In genomic region chrX:52017660-52018059, GRCm38 (mm10) we compare ENCODE assay signal across 12 mouse cellular contexts. TPM values are rescaled to one million over a fixed set of nuclear protein-coding genes. Genes with fewer than 3 reads are reported as not detected.
A peak's percentile ranks its signal among the peaks of the same experiment; 100 is the strongest.
DNase-seq lines count a peak whose midpoint lies in the region; ATAC-seq and TF ChIP-seq lines count a peak whose summit lies in the region.
"Had no signal": no experiment of that assay in that cellular context is flagged by ENCODE, and none has a peak within 500 bp of the region (broad histone marks: within the 10 kb centered on the region; RNA-seq: fewer than 3 reads in every experiment).

No protein-coding gene starts in this region.

- H3K4me2 ChIP-seq in kidney, embryonic 16.5 days (replicated peaks; ENCODE audit: low read depth, low read length): no peak overlapping the region
- no peak overlapping the region for H3K4me2 ChIP-seq in midbrain, embryonic 15.5 days
- H3K4me2 ChIP-seq: embryonic facial prominence, embryonic 15.5 days had no signal

- no peaks in the 10 kb centered on the region for H3K4me1 ChIP-seq in kidney, adult 2 months (ENCODE audit: control insufficient read depth, insufficient read depth, low read length)
- no peaks in the 10 kb centered on the region for H3K4me1 ChIP-seq in kidney, embryonic 16.5 days (ENCODE audit: insufficient read depth, low read length)
- no peaks in the 10 kb centered on the region for H3K4me1 ChIP-seq in midbrain, embryonic 15.5 days
- H3K4me1 ChIP-seq: embryonic facial prominence, embryonic 15.5 days had no signal

- no peaks in the 10 kb centered on the region for H3K36me3 ChIP-seq in kidney, adult 2 months (ENCODE audit: control insufficient read depth, insufficient read depth, low read length)
- H3K36me3 ChIP-seq in kidney, embryonic 16.5 days (ENCODE audit: insufficient read depth, low read length): no peaks in the 10 kb centered on the region
- no peaks in the 10 kb centered on the region for H3K36me3 ChIP-seq in midbrain, embryonic 15.5 days (replicated peaks)
- H3K36me3 ChIP-seq: embryonic facial prominence, embryonic 15.5 days had no signal

- H3K27ac ChIP-seq in kidney, adult 2 months (ENCODE audit: insufficient read depth, low read depth, low read length): no peak overlapping the region
- H3K27ac ChIP-seq in kidney, embryonic 16.5 days (ENCODE audit: low read length): no peak overlapping the region
- no peak overlapping the region for H3K27ac ChIP-seq in layer of hippocampus, adult 2 months
- H3K27ac ChIP-seq in midbrain, embryonic 15.5 days: no peak overlapping the region
- H3K27ac ChIP-seq: embryonic facial prominence, embryonic 15.5 days; liver, embryonic 14.5 days had no signal

- TF ChIP-seq CTCF in kidney, adult 2 months (conservative IDR thresholded peaks at IDR 0.05; ENCODE audit: insufficient read depth, insufficient read length, low read depth, low read length): no peak
- no peak for TF ChIP-seq CTCF in layer of hippocampus, adult 2 months (conservative IDR thresholded peaks at IDR 0.05)

- TF ChIP-seq POLR2A in kidney, adult 2 months (IDR thresholded peaks at IDR 0.05; ENCODE audit: low read depth, low read length): no peak

- WGBS in kidney, adult 2 months: 56% methylated on average over 9 of the region's 9 CpGs
- 70% methylated on average over 9 of the region's 9 CpGs for whole genome bisulfite sequencing in kidney, embryonic 16.5 days
- 55% methylated on average over 9 of the region's 9 CpGs for WGBS in midbrain, embryonic 15.5 days

- DNase-seq in adrenal gland, adult (ENCODE audit: inconsistent age in 2 of 2, low spot score in 1 of 2): peak; percentile 9 to 44
- DNase-seq in adrenal gland, adult 8-10 months: no peak
- peak; percentile 31 for DNase-seq in kidney, adult 2 months
- peak; percentile 70 for DNase-seq in embryo, embryonic 10 days (ENCODE audit: low spot score)
- DNase-seq in kidney, postnatal 14 days: peak; percentile 50
- DNase-seq in layer of hippocampus, adult 2 months (ENCODE audit: low spot score in 2 of 2): no peak

- no peaks in the 10 kb centered on the region for H3K9me3 ChIP-seq in kidney, embryonic 16.5 days (ENCODE audit: low read length)
- no peaks in the 10 kb centered on the region for H3K9me3 ChIP-seq in midbrain, embryonic 15.5 days
- H3K9me3 ChIP-seq: embryonic facial prominence, embryonic 15.5 days had no signal

- no peak for ATAC-seq in kidney, embryonic 16.5 days (ENCODE audit: low FRiP score, low TSS enrichment)
- ATAC-seq in midbrain, embryonic 15.5 days (replicated peaks): no peak

- H3K27me3 ChIP-seq in kidney, adult 2 months (replicated peaks; ENCODE audit: control insufficient read depth, insufficient read depth, low read length): no peaks in the 10 kb centered on the region
- H3K27me3 ChIP-seq in kidney, embryonic 16.5 days (ENCODE audit: insufficient read depth, low read length): no peaks in the 10 kb centered on the region
- H3K27me3 ChIP-seq in midbrain, embryonic 15.5 days (replicated peaks): no peaks in the 10 kb centered on the region
- H3K27me3 ChIP-seq: embryonic facial prominence, embryonic 15.5 days had no signal

- H3K4me3 ChIP-seq in kidney, adult 2 months (ENCODE audit: insufficient read depth, low read depth, low read length): no peak overlapping the region
- H3K4me3 ChIP-seq in kidney, embryonic 16.5 days (ENCODE audit: low read length): no peak overlapping the region
- H3K4me3 ChIP-seq in layer of hippocampus, adult 2 months: no peak overlapping the region
- no peak overlapping the region for H3K4me3 ChIP-seq in midbrain, embryonic 15.5 days
- H3K4me3 ChIP-seq: embryonic facial prominence, embryonic 15.5 days; myocyte had no signal

- no peak overlapping the region for H3K9ac ChIP-seq in kidney, embryonic 16.5 days (replicated peaks; ENCODE audit: low read length)
- H3K9ac ChIP-seq in midbrain, embryonic 15.5 days: no peak overlapping the region
- H3K9ac ChIP-seq: embryonic facial prominence, embryonic 15.5 days; liver, embryonic 14.5 days had no signal

RNA-seq across cellular contexts. Expression of gene 1700080O16Rik, which starts 45.1 kb away (rescaled TPM):
- not detected for total RNA-seq in adrenal gland, adult 8-10 months (2022)
- not detected in 2 replicates for polyA plus RNA-seq in kidney, adult 2 months (2012; rRNA removed)
- not detected in 2 replicates for polyA plus RNA-seq in kidney, embryonic 16.5 days (2015; fragmentation: Nextera tagmentation; extraction: Ambion mirVana)
- total RNA-seq in layer of hippocampus, adult 2 months (2021): not detected
- not detected in 2 replicates for polyA plus RNA-seq in midbrain, embryonic 15.5 days (2015; fragmentation: Nextera tagmentation; extraction: Ambion mirVana)
- total RNA-seq: heart, adult 18-20 months had no signal
- polyA plus RNA-seq: embryonic facial prominence, embryonic 15.5 days; liver, embryonic 14.5 days had no signal

Comparison
In these comparisons a context has a peak if more than half of its experiments do, and no peak if none do; other contexts are left out.
1. DNase-seq: peak in adrenal gland, adult (2 of 2), kidney, adult 2 months (single experiment), embryo, embryonic 10 days (single experiment) and kidney, postnatal 14 days (single experiment); none in adrenal gland, adult 8-10 months (single experiment) and layer of hippocampus, adult 2 months (0 of 2).